Mouse (Mus musculus) G1E (cell line): ENCODE data around the gene Azin2. TPM values are rescaled to one million over a fixed set of nuclear protein-coding genes. Genes with fewer than 3 reads are reported as not detected.

ENCODE experiments used
- ATAC-seq: 2 replicates; pipeline ENCODE4 v1.8.0; 2016; ENCODE audit warnings: mild to moderate bottlenecking; ENCODE audit not compliant: insufficient number of reproducible peaks, poor library complexity, low FRiP score, severe bottlenecking; ENCODE audit errors: extremely low read depth
- DNase-seq: peaks from one replicate; pipeline ENCODE4 v3.0.0; 2012; ENCODE audit warnings: low spot score
- H3K27me3 ChIP-seq: 2 replicates; pipeline ENCODE4 v1.6.1; 2012; ENCODE audit warnings: mild to moderate bottlenecking, low read length, inconsistent platforms; ENCODE audit not compliant: insufficient read depth
- H3K36me3 ChIP-seq: replicated peaks from 2 replicates; pipeline ENCODE3; 2012; ENCODE audit warnings: mild to moderate bottlenecking, inconsistent platforms
- H3K4me1 ChIP-seq: 2 replicates; pipeline ENCODE4 v1.6.1; 2012; ENCODE audit warnings: low read depth, low read length, inconsistent platforms, mixed read lengths; ENCODE audit not compliant: insufficient read depth
- H3K4me3 ChIP-seq: 2 replicates; pipeline ENCODE4 v1.5.1; 2012; ENCODE audit warnings: low read depth, mild to moderate bottlenecking, inconsistent platforms, low read length, moderate library complexity, mixed read lengths
- H3K9me3 ChIP-seq: replicated peaks from 2 replicates; pipeline ENCODE4 v1.6.1; 2012; ENCODE audit warnings: inconsistent platforms
- CTCF ChIP-seq: IDR thresholded peaks from 2 replicates; pipeline ENCODE4 v1.5.1; 2012; ENCODE audit warnings: low read depth, low read length, inconsistent platforms, mixed read lengths
- GATA1 ChIP-seq: IDR thresholded peaks from 2 replicates; pipeline ENCODE4 v1.6.1; 2012; ENCODE audit warnings: borderline replicate concordance, low read length, inconsistent platforms, mixed read lengths
- GATA2 ChIP-seq: IDR thresholded peaks from 2 replicates; pipeline ENCODE4 v1.6.1; 2012; ENCODE audit warnings: low read depth, low read length, inconsistent platforms, borderline replicate concordance
- POLR2AphosphoS5 ChIP-seq: IDR thresholded peaks from 2 replicates; pipeline ENCODE4 v1.6.1; 2012; ENCODE audit warnings: low read depth, low read length, inconsistent platforms; ENCODE audit not compliant: insufficient replicate concordance
- TAL1 ChIP-seq: conservative IDR thresholded peaks from 2 replicates; pipeline ENCODE4 v1.6.1; 2012; ENCODE audit warnings: low read depth, low read length, inconsistent platforms, mixed read lengths
- polyA plus RNA-seq: library from polyadenylated mRNA; stranded (reverse); fragments of >175 nt; gene quantifications from 2 replicates; pipeline ENCODE4 v1.2.3, GENCODE M21; 2012
- total RNA-seq, 2 experiments: library from RNA; stranded (forward) in 1 of 2; stranded (reverse) in 1 of 2; fragments of 200-1000 nt in 1 of 2; fragments of >200 nt in 1 of 2; fragmentation: Nextera tagmentation in 1 of 2; gene quantifications; 2 replicates each; pipeline ENCODE4 v1.2.3; 2014 to 2017

Azin2 gene
- total and polyA plus RNA-seq, 3 experiments = not detected

DNA sequence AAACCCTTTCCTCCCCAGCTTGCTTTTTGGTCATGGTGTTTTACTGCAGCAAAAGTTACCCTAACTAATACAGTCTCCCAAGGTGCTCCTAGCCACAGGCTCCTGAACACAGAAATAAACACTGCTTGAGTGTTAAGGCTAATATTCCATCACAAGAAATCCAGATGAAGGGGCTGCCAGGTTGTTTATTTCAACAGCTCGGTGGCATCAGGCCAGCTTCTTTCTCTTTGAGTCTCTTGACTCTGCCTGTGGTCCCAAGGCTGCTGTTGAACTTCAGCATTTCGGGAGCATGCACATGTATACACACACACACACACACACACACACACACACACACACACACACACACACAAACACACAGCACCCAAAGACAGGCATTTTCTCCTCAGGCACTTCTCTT, 20.9 kb upstream of the Azin2 start:
- H3K36me3 ChIP-seq = no peaks in the 10 kb centered on the region
- no peaks in the 10 kb centered on the region; the same call in 1 of the 2 replicates for H3K9me3 ChIP-seq
- H3K4me3 ChIP-seq = no peak overlapping the region
- DNase-seq (no peak), ATAC-seq (no peak)
- H3K27me3 ChIP-seq = peaks cover 35% of the 10 kb centered on the region
- TF ChIP-seq GATA2 (no peak), GATA1 (no peak), CTCF (no peak), TAL1 (no peak), POLR2AphosphoS5 (no peak)
- H3K4me1 ChIP-seq = peaks cover 15% of the 10 kb centered on the region

DNA sequence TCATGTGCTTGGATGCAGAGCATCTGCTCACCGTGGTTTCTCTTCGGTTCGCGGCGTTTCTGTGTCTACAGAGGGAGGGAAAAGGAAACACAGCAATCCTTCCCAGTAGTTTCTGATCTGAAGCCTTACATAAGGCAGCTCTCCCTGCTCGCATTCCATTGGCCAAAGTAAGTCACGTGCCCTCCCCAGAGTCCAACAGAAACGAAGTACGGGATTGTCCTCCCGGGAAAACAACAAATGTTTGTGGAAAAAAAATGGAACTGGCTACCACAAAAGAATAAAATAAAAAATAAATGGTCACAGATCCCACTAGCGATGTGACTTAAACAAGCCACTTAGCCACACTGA, 19.6 kb upstream of the Azin2 start:
- Histone ChIP-seq H3K36me3 (no peaks in the 10 kb centered on the region), H3K9me3 (no peaks in the 10 kb centered on the region; the same call in 1 of the 2 replicates), H3K4me1 (peaks cover 17% of the 10 kb centered on the region), H3K27me3 (peaks cover 29% of the 10 kb centered on the region), H3K4me3 (no peak overlapping the region)
- no peak for DNase-seq
- TF ChIP-seq CTCF (no peak), GATA1 (no peak), POLR2AphosphoS5 (no peak), TAL1 (no peak), GATA2 (no peak)
- ATAC-seq = no peak

DNA sequence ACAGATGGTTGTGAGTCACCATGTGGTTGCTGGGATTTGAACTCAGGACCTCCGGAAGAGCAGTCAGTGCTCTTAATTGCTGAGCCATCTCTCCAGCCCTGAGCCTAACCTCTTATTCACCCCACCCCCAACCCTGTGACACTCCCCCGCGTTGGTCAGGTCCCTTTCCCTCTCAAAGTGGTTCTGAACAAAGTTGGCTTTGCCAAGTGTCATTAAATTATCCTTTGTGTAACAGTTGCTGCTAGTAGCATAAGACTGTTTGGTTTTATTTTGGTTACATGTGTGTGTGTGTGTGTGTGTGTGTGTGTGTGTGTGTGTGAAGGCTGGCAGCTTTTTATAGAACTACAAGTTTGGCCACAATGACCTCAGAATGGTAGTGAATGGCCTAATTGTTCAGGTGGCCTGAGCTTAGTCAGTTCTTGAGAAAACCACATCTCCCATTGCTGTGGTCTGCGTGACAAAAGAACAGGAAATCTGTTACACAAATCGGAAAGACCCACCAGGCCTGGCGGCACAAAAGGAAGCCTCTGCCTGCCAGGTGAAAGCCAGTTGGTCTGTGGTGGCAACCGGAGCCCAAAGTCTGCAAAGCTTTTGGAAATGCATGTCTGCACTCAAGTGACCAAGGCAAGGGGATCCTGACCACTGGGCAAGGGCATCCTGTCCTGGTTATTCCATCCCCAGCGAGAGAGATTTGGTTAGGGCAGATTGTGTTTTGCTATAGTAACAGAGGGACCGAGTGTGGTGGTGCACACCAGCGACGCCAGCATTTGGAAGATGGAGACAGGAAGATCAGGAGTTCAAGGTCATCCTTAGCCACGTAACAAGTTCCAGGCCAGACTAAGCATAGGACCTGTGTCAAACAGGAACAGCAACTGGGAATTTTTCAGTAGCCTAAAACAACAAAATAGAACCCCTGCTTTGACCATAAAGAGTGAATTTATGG, 18.9 kb upstream of the Azin2 start:
- Histone ChIP-seq H3K9me3 (no peaks in the 10 kb centered on the region; the same call in 1 of the 2 replicates), H3K4me3 (no peak overlapping the region), H3K36me3 (no peaks in the 10 kb centered on the region), H3K4me1 (peaks cover 17% of the 10 kb centered on the region), H3K27me3 (peaks cover 26% of the 10 kb centered on the region)
- TF ChIP-seq POLR2AphosphoS5 (no peak), GATA2 (no peak), CTCF (no peak), GATA1 (no peak), TAL1 (no peak)
- DNase-seq = no peak
- no peak for ATAC-seq

DNA sequence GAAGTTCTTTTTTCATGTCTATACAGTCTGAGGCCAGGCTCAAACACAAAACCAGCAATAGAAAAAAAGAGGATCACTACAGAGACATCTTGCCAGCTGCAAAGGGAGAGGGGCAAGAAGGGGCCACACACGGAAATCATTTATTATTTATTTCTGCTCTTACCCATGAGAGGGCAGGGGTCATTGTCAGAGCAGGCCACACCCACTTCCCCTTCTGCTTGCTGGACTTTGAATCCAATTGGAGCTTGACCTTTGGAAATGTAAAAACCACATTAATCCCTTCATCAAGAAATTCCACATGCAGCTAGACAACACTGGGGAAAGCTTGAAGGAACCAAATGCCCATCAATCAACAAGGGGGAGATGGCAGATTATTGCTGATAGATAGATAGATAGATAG, 16.4 kb upstream of the Azin2 start:
- H3K9me3 ChIP-seq = no peaks in the 10 kb centered on the region; the same call in 1 of the 2 replicates
- no peak for TF ChIP-seq TAL1
- TF ChIP-seq GATA1 = no peak
- TF ChIP-seq CTCF = no peak
- TF ChIP-seq POLR2AphosphoS5 = no peak
- TF ChIP-seq GATA2 = no peak
- H3K4me1 ChIP-seq = peaks cover 21% of the 10 kb centered on the region
- DNase-seq (no peak), ATAC-seq (no peak)
- H3K4me3 ChIP-seq = no peak overlapping the region
- peaks cover 10% of the 10 kb centered on the region for H3K27me3 ChIP-seq
- no peaks in the 10 kb centered on the region for H3K36me3 ChIP-seq

DNA sequence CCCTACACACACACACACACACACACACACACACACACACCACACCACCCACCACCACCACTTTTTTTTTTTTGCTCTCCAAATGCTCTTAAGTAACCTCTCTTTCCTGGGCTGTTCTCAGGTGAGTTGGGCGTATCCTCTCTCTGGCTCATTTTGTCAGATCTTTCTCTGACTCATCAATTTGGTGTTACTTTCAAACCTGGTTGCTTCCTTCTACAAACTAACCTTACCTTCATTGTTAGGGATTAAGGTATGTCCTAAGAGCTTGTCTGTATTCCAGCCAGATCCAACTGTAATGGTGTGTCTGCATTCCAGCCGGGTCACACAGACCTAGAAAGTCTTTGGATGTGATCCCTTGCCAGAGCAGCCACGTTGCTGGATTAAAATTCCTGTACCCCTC, 15.0 kb upstream of the Azin2 start:
- DNase-seq = no peak

DNA sequence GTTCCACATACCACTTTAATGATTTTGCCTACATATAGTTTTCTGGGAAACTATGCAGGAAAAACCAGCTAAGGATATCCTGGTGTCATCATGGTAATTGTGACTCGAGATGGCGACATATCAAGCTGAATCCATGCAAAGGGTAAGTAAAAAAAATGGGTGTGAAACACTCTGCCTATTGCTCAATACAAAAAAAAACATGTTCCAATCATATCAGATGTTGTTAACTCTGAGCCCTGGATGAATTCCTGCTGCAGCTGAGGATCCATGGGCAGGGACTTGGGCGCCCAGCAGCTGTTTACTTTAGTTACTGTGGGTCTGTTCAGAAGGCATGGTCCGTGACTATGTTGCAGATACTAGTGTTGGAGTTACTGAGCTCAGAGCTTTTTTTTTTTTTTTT, 14.3 kb upstream of the Azin2 start:
- H3K4me1 ChIP-seq = peaks cover 21% of the 10 kb centered on the region
- ATAC-seq = no peak
- no peaks in the 10 kb centered on the region for H3K9me3 ChIP-seq

More for the DNA sequence above, 15.0 kb upstream of the Azin2 start:
- H3K4me1 ChIP-seq = peaks cover 21% of the 10 kb centered on the region
- no peaks in the 10 kb centered on the region for H3K9me3 ChIP-seq
- no peaks in the 10 kb centered on the region for H3K36me3 ChIP-seq
- H3K27me3 ChIP-seq = peaks cover 6% of the 10 kb centered on the region; the same call in 1 of the 2 replicates
- H3K4me3 ChIP-seq = no peak overlapping the region
- no peak for TF ChIP-seq GATA1
- no peak for ATAC-seq

More for the DNA sequence above, 14.3 kb upstream of the Azin2 start:
- Histone ChIP-seq H3K27me3 (peaks cover 6% of the 10 kb centered on the region; the same call in 1 of the 2 replicates), H3K36me3 (no peaks in the 10 kb centered on the region), H3K4me3 (no peak overlapping the region)
- DNase-seq = no peak
- no peak for TF ChIP-seq TAL1
- TF ChIP-seq GATA2 = no peak
- TF ChIP-seq POLR2AphosphoS5 = no peak
- no peak for TF ChIP-seq GATA1
- TF ChIP-seq CTCF = no peak
